Comparison of ENCODE assay signal across 17 mouse cellular contexts in genomic region chr15:3720668-3721340, GRCm38 (mm10).
DNase-seq lines count a peak whose midpoint lies in the region; ATAC-seq and TF ChIP-seq lines count a peak whose summit lies in the region.
"Had no signal": no experiment of that assay in that cellular context is flagged by ENCODE, and none has a peak within 500 bp of the region (broad histone marks: within the 10 kb centered on the region; RNA-seq: fewer than 3 reads in every experiment).

No protein-coding gene starts in this region.

- peak; percentile 42; the same call in 1 of the 2 replicates for ATAC-seq in midbrain, embryonic 16.5 days
- no peak for ATAC-seq in midbrain, postnatal 0 days (ENCODE audit: low FRiP score)
- ATAC-seq: forebrain, embryonic 15.5 days; hindbrain, embryonic 16.5 days had no signal

- no peak overlapping the region for H3K27ac ChIP-seq in midbrain, embryonic 16.5 days (ENCODE audit: low read length)
- no peak overlapping the region for H3K27ac ChIP-seq in midbrain, postnatal 0 days (ENCODE audit: low read depth, low read length)
- H3K27ac ChIP-seq: forebrain, embryonic 15.5 days; heart, embryonic 10.5 days; liver, embryonic 13.5 days; stomach, embryonic 15.5 days had no signal

- no peaks in the 10 kb centered on the region for H3K27me3 ChIP-seq in midbrain, embryonic 16.5 days (ENCODE audit: control insufficient read depth, insufficient read depth, low read depth, low read length)
- H3K27me3 ChIP-seq in midbrain, postnatal 0 days (ENCODE audit: insufficient read depth, low read length), result no peaks in the 10 kb centered on the region
- H3K27me3 ChIP-seq: forebrain, embryonic 15.5 days; liver, embryonic 13.5 days; stomach, embryonic 15.5 days had no signal

- DNase-seq in frontal cortex, postnatal 36 days (ENCODE audit: low spot score in 2 of 2), result peak; percentile 4 to 7
- no peak for DNase-seq in frontal cortex, postnatal 10 days (ENCODE audit: low spot score in 2 of 2)
- peak; percentile 2 for DNase-seq in left cerebral cortex, adult 11 months (ENCODE audit: low spot score)
- DNase-seq in left cerebral cortex, postnatal 4 days, result no peak
- DNase-seq in midbrain, postnatal 0 days (ENCODE audit: low spot score), result no peak
- DNase-seq in natural killer cell, adult 2 months (ENCODE audit: low spot score in 2 of 2), result no peak
- DNase-seq in T-cell, adult 2 months (ENCODE audit: low spot score), result no peak
- DNase-seq: adrenal gland, adult 2 months; cerebellum, adult 2 months; gastrocnemius, postnatal 14 days; liver, embryonic 13.5 days; spleen, adult 18-20 months had no signal

- TF ChIP-seq CTCF in midbrain, postnatal 0 days (IDR thresholded peaks at IDR 0.05), result no peak

- 79% methylated on average over 6 of the region's 6 CpGs for WGBS in midbrain, embryonic 16.5 days
- 76% methylated on average over 6 of the region's 6 CpGs for WGBS in midbrain, postnatal 0 days

- intact Hi-C loops in left cerebral cortex, postnatal 4 days (cut with DNase I), result no loop called here

- no peaks in the 10 kb centered on the region for H3K36me3 ChIP-seq in midbrain, embryonic 16.5 days (ENCODE audit: control insufficient read depth, insufficient read depth, low read length)
- no peaks in the 10 kb centered on the region for H3K36me3 ChIP-seq in midbrain, postnatal 0 days (ENCODE audit: insufficient read depth, low read length)
- H3K36me3 ChIP-seq: forebrain, embryonic 15.5 days; heart, embryonic 10.5 days; liver, embryonic 13.5 days; stomach, embryonic 15.5 days had no signal

- no peak overlapping the region for H3K9ac ChIP-seq in midbrain, embryonic 16.5 days (ENCODE audit: low read depth, low read length)
- no peak overlapping the region for H3K9ac ChIP-seq in midbrain, postnatal 0 days (replicated peaks; ENCODE audit: low read length, poor library complexity, severe bottlenecking)
- H3K9ac ChIP-seq: forebrain, embryonic 15.5 days; liver, embryonic 13.5 days; stomach, embryonic 15.5 days had no signal

- H3K4me3 ChIP-seq in midbrain, embryonic 16.5 days (ENCODE audit: low read depth, low read length), result no peak overlapping the region
- no peak overlapping the region for H3K4me3 ChIP-seq in midbrain, postnatal 0 days (ENCODE audit: low read depth, low read length)
- H3K4me3 ChIP-seq: forebrain, embryonic 15.5 days; heart, embryonic 10.5 days; liver, embryonic 13.5 days; stomach, embryonic 15.5 days had no signal

- no peaks in the 10 kb centered on the region for H3K4me1 ChIP-seq in midbrain, embryonic 16.5 days (ENCODE audit: control insufficient read depth, insufficient read depth, low read length)
- no peaks in the 10 kb centered on the region for H3K4me1 ChIP-seq in midbrain, postnatal 0 days (ENCODE audit: insufficient read depth, low read length)
- H3K4me1 ChIP-seq: forebrain, embryonic 15.5 days; heart, embryonic 10.5 days; liver, embryonic 13.5 days; stomach, embryonic 15.5 days had no signal

- no peaks in the 10 kb centered on the region for H3K9me3 ChIP-seq in midbrain, embryonic 16.5 days (replicated peaks; ENCODE audit: control insufficient read depth, low read length, poor library complexity, severe bottlenecking)
- no peaks in the 10 kb centered on the region for H3K9me3 ChIP-seq in midbrain, postnatal 0 days (ENCODE audit: low read length)
- H3K9me3 ChIP-seq: forebrain, embryonic 15.5 days; heart, embryonic 10.5 days; liver, embryonic 13.5 days; stomach, embryonic 15.5 days had no signal

- no peak overlapping the region for H3K4me2 ChIP-seq in midbrain, embryonic 16.5 days (ENCODE audit: low read length)
- no peak overlapping the region for H3K4me2 ChIP-seq in midbrain, postnatal 0 days (ENCODE audit: low read depth, low read length, poor library complexity, severe bottlenecking)
- H3K4me2 ChIP-seq: forebrain, embryonic 15.5 days; liver, embryonic 13.5 days; stomach, embryonic 15.5 days had no signal

Comparison
In these comparisons a context has a peak if more than half of its experiments do, and no peak if none do; other contexts are left out.
1. DNase-seq: peak in frontal cortex, postnatal 36 days (2 of 2) and left cerebral cortex, adult 11 months (single experiment); none in frontal cortex, postnatal 10 days (0 of 2), left cerebral cortex, postnatal 4 days (single experiment), midbrain, postnatal 0 days (single experiment), natural killer cell, adult 2 months (0 of 2) and T-cell, adult 2 months (single experiment).